ENCODE assay signal across 16 mouse cellular contexts in the genomic region with DNA sequence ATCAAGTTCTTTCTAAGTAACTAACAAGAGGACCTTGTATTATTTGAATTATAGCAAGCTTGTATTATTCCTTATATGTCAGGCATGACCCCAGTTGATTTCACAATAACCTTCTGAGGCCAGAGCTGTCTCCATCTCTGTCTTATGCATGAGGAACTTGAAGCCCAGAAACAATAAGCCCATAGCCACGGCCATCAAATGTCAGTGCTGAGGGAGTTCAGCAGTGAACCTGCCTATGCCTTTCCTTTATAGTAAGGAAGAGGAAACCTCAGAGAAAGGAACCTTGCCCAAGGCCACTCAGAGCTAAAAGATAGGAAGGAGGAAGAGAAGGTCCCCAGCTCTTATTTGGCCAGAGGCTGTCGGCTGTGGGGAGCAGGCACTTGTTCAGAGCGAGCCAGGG.
"Had no signal": no experiment of that assay in that cellular context is flagged by ENCODE, and none has a peak within 500 bp of the region (broad histone marks: within the 10 kb centered on the region; RNA-seq: fewer than 3 reads in every experiment).

No protein-coding gene starts in this region.

- ATAC-seq: hindbrain, embryonic 16.5 days; inflammation-experienced regulatory T-cells, adult 6 months; intestine, embryonic 15.5 days; intestine, postnatal 0 days; liver, embryonic 12.5 days had no signal

- DNase-seq: gastrocnemius, postnatal 14 days; gastrocnemius, postnatal 36 days; heart, adult 18-20 months; heart, postnatal 14 days; heart, postnatal 36 days; kidney, adult 18-20 months; kidney, adult 8-10 months; kidney, postnatal 10 days; kidney, postnatal 25 days; kidney, postnatal 4 days; liver had no signal
